Mouse (Mus musculus): ENCODE data around the gene Agmo. TPM values are rescaled to one million over a fixed set of nuclear protein-coding genes. Genes with fewer than 3 reads are reported as not detected.

The Agmo gene
- 0.29 and 0.39 TPM in 2 replicates for polyA plus RNA-seq (2015; fragmentation: Nextera tagmentation; extraction: Ambion mirVana)

DNA sequence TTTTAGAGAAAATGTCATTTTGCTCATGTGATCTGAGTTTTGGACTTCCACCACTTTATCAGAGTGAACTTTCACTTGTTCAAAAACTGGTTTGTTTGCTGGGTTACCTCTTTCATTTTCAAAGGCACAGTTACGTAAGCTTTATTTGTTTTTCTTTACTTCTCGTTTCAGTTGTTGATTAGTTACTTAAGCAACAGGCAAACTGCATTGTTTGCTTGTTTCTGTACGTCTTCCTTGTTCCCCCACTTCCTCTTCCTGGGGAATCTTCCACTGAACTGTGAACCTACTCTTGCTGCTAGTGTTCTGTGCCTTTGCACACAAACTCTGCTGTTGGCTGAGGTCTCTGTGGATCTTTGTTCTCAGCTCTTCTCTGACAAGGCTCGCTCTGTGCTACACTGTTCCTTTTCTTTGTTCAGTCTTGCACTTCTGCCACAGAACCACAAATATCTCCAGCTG lies at the start of gene Agmo:
Gene Agmo (plus strand): TSS at position 76 of the 456 bp plus-strand sequence.
- Histone ChIP-seq H3K36me3 (no peaks in the 10 kb centered on the region), H3K27ac (peak within 1 kb of the TSS; percentile 1; the same call in 1 of the 2 replicates), H3K9me3 (replicated peaks) (no peaks in the 10 kb centered on the region), H3K4me3 (no peak within 1 kb of the TSS), H3K27me3 (no peaks in the 10 kb centered on the region), H3K4me2 (no peak within 1 kb of the TSS), H3K4me1 (replicated peaks) (no peaks in the 10 kb centered on the region), H3K9ac (no peak within 1 kb of the TSS)
- 50% methylated on average over 4 of the region's 4 CpGs for WGBS
- ATAC-seq (replicated peaks; ENCODE audit: insufficient number of reproducible peaks, insufficient read depth, low FRiP score, low read depth): no peak

DNA sequence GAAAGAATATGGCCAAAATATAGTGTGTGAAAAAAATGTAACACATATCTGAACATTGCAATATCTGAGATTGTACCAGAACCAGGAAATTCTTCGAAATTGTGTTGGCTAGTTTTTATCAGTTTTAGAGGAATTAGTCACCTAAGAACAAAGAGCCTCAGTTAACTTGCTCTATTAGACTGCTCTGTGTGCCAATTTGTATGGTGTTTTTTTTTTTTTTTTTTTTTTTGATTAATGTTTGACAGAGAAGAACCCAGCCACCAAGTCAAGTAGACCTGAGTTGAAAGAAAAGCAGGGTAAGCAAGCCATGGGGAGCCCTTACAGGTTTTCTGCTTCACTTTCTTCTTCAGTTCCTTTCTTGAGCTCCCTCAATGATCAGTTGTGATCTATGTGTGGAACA lies 10.3 kb upstream of the Agmo start:
- H3K9me3 ChIP-seq (replicated peaks): no peaks in the 10 kb centered on the region
- no peak overlapping the region for H3K4me3 ChIP-seq
- H3K9ac ChIP-seq: no peak overlapping the region
- ATAC-seq (replicated peaks; ENCODE audit: insufficient number of reproducible peaks, insufficient read depth, low FRiP score, low read depth): no peak
- 55% methylated on average over 1 of the region's 1 CpGs for WGBS
- no peaks in the 10 kb centered on the region for H3K27me3 ChIP-seq
- H3K4me2 ChIP-seq: no peak overlapping the region
- no peak overlapping the region for H3K27ac ChIP-seq
- H3K4me1 ChIP-seq (replicated peaks): no peaks in the 10 kb centered on the region
- no peaks in the 10 kb centered on the region for H3K36me3 ChIP-seq

DNA sequence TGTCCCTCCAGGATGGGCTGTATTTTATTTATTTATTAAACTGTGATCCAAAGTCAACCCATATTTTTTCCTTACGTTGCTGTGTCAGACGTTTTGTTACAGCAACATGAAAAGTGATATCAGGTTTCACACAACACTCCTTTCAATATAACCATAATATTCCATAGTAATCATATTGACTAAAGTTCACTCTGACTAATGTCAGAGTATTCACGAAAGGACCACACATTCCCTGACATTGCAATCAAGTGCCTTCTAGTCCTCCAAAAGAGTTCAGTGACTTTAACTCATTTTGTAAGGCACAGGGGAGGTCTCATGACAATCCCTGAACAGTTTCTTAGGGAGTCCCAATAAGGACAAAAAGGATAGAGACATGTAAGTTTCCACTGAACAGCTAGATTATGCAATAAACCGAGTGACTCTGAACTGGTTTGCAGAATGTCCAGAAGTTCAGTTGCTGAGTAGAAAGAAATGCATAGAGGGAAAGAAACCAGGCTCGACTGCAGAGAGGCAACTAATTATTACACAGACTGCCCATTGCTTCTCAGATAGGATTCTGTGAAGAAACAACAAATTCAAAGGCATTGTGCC lies 371 bp upstream of the Agmo start:
- no peak overlapping the region for H3K4me3 ChIP-seq
- H3K36me3 ChIP-seq: no peaks in the 10 kb centered on the region
- ATAC-seq (replicated peaks; ENCODE audit: insufficient number of reproducible peaks, insufficient read depth, low FRiP score, low read depth): no peak
- no peaks in the 10 kb centered on the region for H3K27me3 ChIP-seq
- 63% methylated on average over 5 of the region's 5 CpGs for WGBS
- H3K9ac ChIP-seq: no peak overlapping the region
- no peak overlapping the region for H3K27ac ChIP-seq
- no peak overlapping the region for H3K4me2 ChIP-seq
- no peaks in the 10 kb centered on the region for H3K9me3 ChIP-seq (replicated peaks)
- H3K4me1 ChIP-seq (replicated peaks): no peaks in the 10 kb centered on the region

DNA sequence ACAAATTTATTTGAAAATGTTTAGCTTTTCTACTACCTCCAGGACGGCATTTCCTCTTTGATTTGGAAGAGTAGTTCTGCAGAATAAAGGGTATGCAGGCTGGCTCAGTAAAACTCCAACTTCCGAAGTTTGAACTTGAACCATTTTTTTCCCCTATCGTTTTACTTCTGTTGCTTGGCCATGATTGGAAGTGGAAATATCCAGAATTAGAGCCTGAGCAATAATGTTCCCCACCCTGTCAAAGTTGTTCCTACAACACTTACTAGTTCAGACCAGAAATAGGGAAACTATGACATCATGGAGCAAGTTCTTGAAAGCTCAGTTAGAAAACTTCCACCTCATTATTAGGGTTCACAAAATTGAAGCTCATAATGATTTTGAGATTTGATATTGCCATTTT lies 1.0 kb downstream of the Agmo start:
- no peak overlapping the region for H3K27ac ChIP-seq
- WGBS: 70% methylated on average over 3 of the region's 3 CpGs

DNA sequence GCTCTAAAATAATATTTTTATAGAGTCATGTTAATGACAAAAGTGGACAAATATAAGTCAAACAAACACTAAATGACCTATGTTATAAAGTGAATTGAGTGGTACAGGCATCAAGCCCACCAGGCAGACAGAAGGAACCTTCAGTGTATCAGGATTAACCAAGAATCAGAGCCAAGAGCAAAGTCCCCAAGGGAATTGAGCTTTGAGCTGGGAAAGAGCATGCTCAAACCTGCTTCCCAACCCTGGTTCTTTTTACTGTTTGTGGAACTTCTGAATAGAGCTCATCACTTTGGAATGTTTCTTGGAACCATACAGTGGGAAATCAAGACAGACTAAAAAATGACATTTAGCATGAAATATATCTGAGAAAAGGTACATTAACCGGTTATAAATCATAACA lies 3.4 kb downstream of the Agmo start:
- no peak overlapping the region for H3K27ac ChIP-seq

More for the DNA sequence above, 1.0 kb downstream of the Agmo start:
- no peaks in the 10 kb centered on the region for H3K9me3 ChIP-seq (replicated peaks)
- no peak for ATAC-seq (replicated peaks; ENCODE audit: insufficient number of reproducible peaks, insufficient read depth, low FRiP score, low read depth)
- H3K27me3 ChIP-seq: no peaks in the 10 kb centered on the region
- no peaks in the 10 kb centered on the region for H3K4me1 ChIP-seq (replicated peaks)
- H3K9ac ChIP-seq: no peak overlapping the region
- H3K36me3 ChIP-seq: no peaks in the 10 kb centered on the region
- H3K4me2 ChIP-seq: no peak overlapping the region
- H3K4me3 ChIP-seq: no peak overlapping the region

DNA sequence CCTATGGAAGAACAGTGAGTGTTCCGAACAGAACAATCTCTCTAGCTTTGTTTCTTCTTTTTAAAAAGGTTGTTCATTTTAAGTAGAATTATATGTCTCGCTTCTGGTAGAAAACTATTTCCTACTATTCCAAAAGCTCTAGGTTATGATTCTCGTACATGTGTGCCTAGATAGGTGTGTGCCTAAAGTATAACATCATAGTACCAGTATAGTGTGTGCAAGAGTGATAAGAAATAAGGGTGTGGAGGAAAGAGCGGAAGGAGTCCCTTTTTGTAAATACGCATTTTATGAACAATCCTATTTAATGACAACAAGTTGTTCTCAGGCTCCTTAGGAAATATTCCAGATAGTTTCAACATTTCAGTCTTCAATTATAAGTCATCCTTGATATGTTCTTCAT lies 10.2 kb downstream of the Agmo start:
- no peak for ATAC-seq (replicated peaks; ENCODE audit: insufficient number of reproducible peaks, insufficient read depth, low FRiP score, low read depth)
- no peak overlapping the region for H3K4me2 ChIP-seq
- H3K4me3 ChIP-seq: no peak overlapping the region
- 83% methylated on average over 5 of the region's 5 CpGs for WGBS
- H3K27ac ChIP-seq: no peak overlapping the region
- H3K27me3 ChIP-seq: no peaks in the 10 kb centered on the region
- H3K36me3 ChIP-seq: no peaks in the 10 kb centered on the region
- no peaks in the 10 kb centered on the region for H3K4me1 ChIP-seq (replicated peaks)
- no peaks in the 10 kb centered on the region for H3K9me3 ChIP-seq (replicated peaks)
- H3K9ac ChIP-seq: no peak overlapping the region

More for the DNA sequence above, 3.4 kb downstream of the Agmo start:
- Histone ChIP-seq H3K27me3 (no peaks in the 10 kb centered on the region), H3K9ac (no peak overlapping the region), H3K9me3 (replicated peaks) (no peaks in the 10 kb centered on the region), H3K4me2 (no peak overlapping the region), H3K4me1 (replicated peaks) (no peaks in the 10 kb centered on the region), H3K4me3 (no peak overlapping the region), H3K36me3 (no peaks in the 10 kb centered on the region)
- no peak for ATAC-seq (replicated peaks; ENCODE audit: insufficient number of reproducible peaks, insufficient read depth, low FRiP score, low read depth)
- WGBS: 60% methylated on average over 1 of the region's 1 CpGs

DNA sequence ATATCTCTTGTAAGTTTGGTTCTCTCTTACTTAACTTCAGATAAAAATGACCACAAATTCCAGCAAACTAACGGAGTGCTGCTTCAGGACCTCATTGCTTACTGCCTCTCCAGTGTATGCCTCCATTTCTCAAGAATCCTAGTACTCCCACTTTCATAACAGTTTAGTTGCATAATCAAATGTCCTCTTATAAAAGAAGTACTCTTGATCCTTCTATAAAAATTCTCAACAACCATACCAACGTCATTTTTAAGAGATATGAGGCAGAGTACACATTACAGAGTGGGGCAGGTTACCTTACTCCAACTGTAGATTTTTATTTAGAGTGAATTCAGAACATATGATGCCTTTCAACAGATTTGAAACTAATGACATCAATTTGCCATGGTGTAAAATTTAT lies 15.7 kb downstream of the Agmo start:
- ATAC-seq (replicated peaks; ENCODE audit: insufficient number of reproducible peaks, insufficient read depth, low FRiP score, low read depth): no peak
- Histone ChIP-seq H3K27ac (no peak overlapping the region), H3K4me1 (replicated peaks) (no peaks in the 10 kb centered on the region), H3K4me3 (no peak overlapping the region), H3K9ac (no peak overlapping the region), H3K4me2 (no peak overlapping the region), H3K27me3 (no peaks in the 10 kb centered on the region), H3K9me3 (replicated peaks) (no peaks in the 10 kb centered on the region), H3K36me3 (no peaks in the 10 kb centered on the region)
- WGBS: 61% methylated on average over 2 of the region's 2 CpGs

DNA sequence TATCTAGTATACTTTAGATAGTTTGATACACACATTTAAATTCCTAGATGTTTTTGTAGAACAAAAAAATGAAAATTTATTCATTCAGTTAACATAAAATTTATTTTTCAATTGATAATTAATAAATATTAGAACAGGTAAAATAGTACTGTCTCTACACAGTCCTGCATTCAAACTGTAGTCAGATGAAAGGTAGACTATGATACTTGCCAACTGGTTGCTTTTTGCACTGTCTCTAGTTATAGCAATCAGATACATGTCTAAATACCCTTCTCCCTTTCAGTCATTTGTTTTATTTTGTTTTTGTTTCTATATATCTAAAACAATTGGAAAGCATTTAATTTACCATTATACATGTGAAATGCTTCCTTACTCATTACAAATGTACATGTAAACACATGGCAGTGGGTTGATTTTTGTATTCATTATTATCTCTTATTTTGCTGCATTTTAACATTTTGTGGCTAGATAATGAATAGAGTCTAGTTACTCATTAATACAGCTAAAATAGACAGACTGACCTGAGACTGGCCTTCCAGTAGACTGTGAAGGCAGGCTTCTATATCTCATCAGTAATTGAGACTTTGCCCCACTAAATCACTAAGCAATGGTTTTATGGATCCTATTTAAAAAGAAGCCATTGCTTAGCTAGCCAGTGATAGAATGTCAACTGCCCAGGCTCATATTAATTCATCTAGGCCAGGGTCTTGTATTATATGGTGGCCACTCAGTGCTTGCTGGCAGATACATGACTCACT lies 18.5 kb downstream of the Agmo start:
- Histone ChIP-seq H3K27me3 (no peaks in the 10 kb centered on the region), H3K4me3 (no peak overlapping the region), H3K36me3 (no peaks in the 10 kb centered on the region), H3K9ac (no peak overlapping the region), H3K27ac (no peak overlapping the region), H3K4me2 (no peak overlapping the region), H3K4me1 (replicated peaks) (no peaks in the 10 kb centered on the region), H3K9me3 (replicated peaks) (no peaks in the 10 kb centered on the region)
- no peak for ATAC-seq (replicated peaks; ENCODE audit: insufficient number of reproducible peaks, insufficient read depth, low FRiP score, low read depth)

DNA sequence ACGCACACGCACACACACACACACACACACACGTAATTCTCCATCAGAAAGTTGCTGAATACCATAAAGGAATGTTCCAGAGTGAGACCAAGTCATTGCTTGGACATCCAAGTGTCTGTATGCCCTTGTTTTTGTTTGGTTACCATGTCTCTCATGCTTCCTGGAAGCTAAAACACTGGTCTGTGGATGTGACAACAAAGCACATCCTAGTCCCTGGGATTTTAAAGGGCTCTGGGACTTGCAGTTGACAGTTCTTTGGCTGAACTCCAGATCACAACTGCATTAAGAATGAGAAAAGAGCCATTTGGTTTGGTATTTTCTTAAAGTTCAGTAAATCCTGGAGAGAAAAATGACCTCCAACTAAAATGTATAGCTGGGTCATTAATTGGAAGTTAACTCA lies 22.2 kb downstream of the Agmo start:
- Histone ChIP-seq H3K36me3 (no peaks in the 10 kb centered on the region), H3K27me3 (no peaks in the 10 kb centered on the region), H3K4me2 (no peak overlapping the region), H3K4me3 (no peak overlapping the region), H3K9me3 (replicated peaks) (no peaks in the 10 kb centered on the region), H3K27ac (no peak overlapping the region), H3K9ac (no peak overlapping the region), H3K4me1 (replicated peaks) (no peaks in the 10 kb centered on the region)
- no peak for ATAC-seq (replicated peaks; ENCODE audit: insufficient number of reproducible peaks, insufficient read depth, low FRiP score, low read depth)
- WGBS: 79% methylated on average over 3 of the region's 3 CpGs

DNA sequence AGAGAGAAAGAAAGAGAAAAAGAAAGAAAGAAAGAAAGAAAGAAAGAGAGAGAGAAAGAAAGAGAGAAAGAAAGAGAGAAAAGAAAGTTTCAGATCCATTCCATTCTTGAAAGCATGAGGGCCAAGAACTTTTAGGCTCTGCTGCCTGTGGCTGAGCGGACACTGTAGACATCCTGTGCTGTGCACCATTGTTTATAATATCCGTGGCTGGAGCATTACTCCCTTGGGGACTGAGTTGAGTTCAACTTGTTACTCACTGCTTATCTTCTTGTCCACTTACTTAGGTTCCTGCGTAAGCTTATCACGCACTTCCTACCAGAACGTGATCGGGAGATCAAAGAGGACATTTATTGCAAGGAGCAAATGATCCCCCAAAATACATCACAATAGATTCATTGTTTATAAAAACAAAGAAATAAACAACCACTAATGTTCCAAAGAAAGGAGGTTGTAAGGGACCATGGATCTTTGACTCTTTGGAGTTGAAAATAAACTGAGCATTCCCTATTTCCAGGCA lies 27.3 kb downstream of the Agmo start:
- H3K4me1 ChIP-seq (replicated peaks): no peaks in the 10 kb centered on the region
- no peaks in the 10 kb centered on the region for H3K27me3 ChIP-seq
- ATAC-seq (replicated peaks; ENCODE audit: insufficient number of reproducible peaks, insufficient read depth, low FRiP score, low read depth): no peak
- WGBS: 38% methylated on average over 6 of the region's 6 CpGs
- no peak overlapping the region for H3K9ac ChIP-seq
- no peaks in the 10 kb centered on the region for H3K36me3 ChIP-seq
- H3K4me2 ChIP-seq: no peak overlapping the region
- no peak overlapping the region for H3K27ac ChIP-seq
- H3K4me3 ChIP-seq: no peak overlapping the region
- H3K9me3 ChIP-seq (replicated peaks): no peaks in the 10 kb centered on the region

DNA sequence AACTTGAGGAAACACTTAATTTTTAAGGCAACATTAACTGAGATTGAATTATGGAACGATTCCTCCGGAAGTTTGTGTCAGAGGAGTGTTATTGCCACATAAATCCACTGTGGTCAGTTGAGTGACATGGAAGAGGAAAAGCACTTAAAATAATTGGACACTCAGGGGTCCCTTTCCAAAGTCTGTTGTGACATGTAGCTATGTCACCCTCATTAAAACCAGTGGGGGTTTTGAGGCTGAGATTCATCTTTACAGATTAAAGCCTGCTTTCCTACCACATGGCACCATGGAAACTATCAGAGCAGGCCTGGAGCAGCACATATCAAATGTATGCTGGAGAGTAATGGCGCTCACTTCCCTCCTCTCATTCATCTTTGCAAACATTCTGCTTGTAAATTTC lies 31.2 kb downstream of the Agmo start:
- WGBS: 67% methylated on average over 3 of the region's 3 CpGs
- ATAC-seq (replicated peaks; ENCODE audit: insufficient number of reproducible peaks, insufficient read depth, low FRiP score, low read depth): no peak
- Histone ChIP-seq H3K9ac (no peak overlapping the region), H3K4me3 (no peak overlapping the region), H3K36me3 (no peaks in the 10 kb centered on the region), H3K9me3 (replicated peaks) (no peaks in the 10 kb centered on the region), H3K27ac (no peak overlapping the region), H3K27me3 (no peaks in the 10 kb centered on the region), H3K4me2 (no peak overlapping the region), H3K4me1 (replicated peaks) (no peaks in the 10 kb centered on the region)
